Mouse (Mus musculus) liver, embryonic 15.5 days (tissue): ENCODE data around the gene 0610010K14Rik. TPM values are rescaled to one million over a fixed set of nuclear protein-coding genes. Genes with fewer than 3 reads are reported as not detected.

Experiments used
- ATAC-seq: fragments of 200-750 bp; cut with Nextera tagmentation; 2 replicates; pipeline ENCODE4 v1.8.0; 2017; ENCODE audit warnings: moderate number of reproducible peaks, mild to moderate bottlenecking, moderate library complexity; ENCODE audit not compliant: insufficient read depth
- H3K27ac ChIP-seq: fragments of 300-500 bp; sonication (generic); replicated peaks from 2 replicates; pipeline ENCODE4 v1.5.1; 2015; ENCODE audit warnings: mild to moderate bottlenecking, inconsistent platforms
- H3K27me3 ChIP-seq: fragments of 300-500 bp; sonication (generic); 2 replicates; pipeline ENCODE4 v1.6.1; 2015; ENCODE audit warnings: mild to moderate bottlenecking, inconsistent platforms
- H3K36me3 ChIP-seq: fragments of 300-500 bp; sonication (generic); replicated peaks from 2 replicates; pipeline ENCODE4 v1.6.1; 2015; ENCODE audit warnings: moderate library complexity, mild to moderate bottlenecking, inconsistent platforms
- H3K4me1 ChIP-seq: fragments of 300-500 bp; sonication (generic); replicated peaks from 2 replicates; pipeline ENCODE4 v1.6.1; 2015; ENCODE audit warnings: inconsistent platforms
- H3K4me2 ChIP-seq: fragments of 300-500 bp; sonication (generic); 2 replicates; pipeline ENCODE4 v1.6.1; 2015; ENCODE audit warnings: moderate library complexity, mild to moderate bottlenecking, inconsistent platforms
- H3K4me3 ChIP-seq: fragments of 300-500 bp; sonication (generic); replicated peaks from 2 replicates; pipeline ENCODE4 v1.5.1; 2015; ENCODE audit warnings: mild to moderate bottlenecking, inconsistent platforms
- H3K9ac ChIP-seq: fragments of 300-500 bp; sonication (generic); 2 replicates; pipeline ENCODE4 v1.6.1; 2015; ENCODE audit warnings: moderate library complexity, mild to moderate bottlenecking, inconsistent platforms
- H3K9me3 ChIP-seq: fragments of 300-500 bp; sonication (generic); replicated peaks from 2 replicates; pipeline ENCODE4 v1.6.1; 2016; ENCODE audit warnings: inconsistent platforms
- WGBS: fragments of 180-500 bp; shearing (Covaris S2); methylation state at CpG from one replicate; pipeline ENCODE4 v1.1.7; 2015; ENCODE audit warnings: mixed read lengths; ENCODE audit not compliant: insufficient replicate concordance; 5-methylcytosine and 5-hydroxymethylcytosine counted together
- polyA plus RNA-seq: library from polyadenylated mRNA; unstranded; fragments of >200 nt; fragmentation: Nextera tagmentation; extraction: Ambion mirVana; gene quantifications from 2 replicates; pipeline ENCODE4 v1.2.1, GENCODE M21; 2015

0610010K14Rik gene
- polyA plus RNA-seq, 1 experiment from 2014 or later = 62.2 TPM

- Histone ChIP-seq H3K4me3 (peak overlapping the region; percentile 24), H3K27ac (no peak overlapping the region), H3K9ac (0 out of 2 replicates have a peak overlapping the region, but pooled peaks have one; percentile 5), H3K9me3 (no peaks in the 10 kb centered on the region), H3K36me3 (no peaks in the 10 kb centered on the region), H3K27me3 (peaks cover 58% of the 10 kb centered on the region), H3K4me1 (peaks cover 97% of the 10 kb centered on the region), H3K4me2 (peak overlapping the region; percentile 89)
- no peak for ATAC-seq
- 42% methylated on average over 27 of the region's 27 CpGs for WGBS
Measured at GRCm38 (mm10) chr11:70225798-70226601, 11.7 kb downstream of the 0610010K14Rik start.

GRCm38 (mm10) chr11:70223724-70224123, 14.0 kb downstream of the 0610010K14Rik start:
- Histone ChIP-seq H3K4me2 (no peak overlapping the region; the same call in 1 of the 2 replicates), H3K27ac (peak overlapping the region; percentile 36; the same call in 1 of the 2 replicates), H3K4me1 (peaks cover 97% of the 10 kb centered on the region), H3K27me3 (peaks cover 36% of the 10 kb centered on the region), H3K9me3 (no peaks in the 10 kb centered on the region), H3K4me3 (no peak overlapping the region), H3K9ac (no peak overlapping the region), H3K36me3 (no peaks in the 10 kb centered on the region)
- ATAC-seq = no peak
- 32% methylated on average over 9 of the region's 9 CpGs for WGBS

- ATAC-seq = peak; percentile 86
Measured at GRCm38 (mm10) chr11:70221603-70222500, 15.9 kb downstream of the 0610010K14Rik start.

GRCm38 (mm10) chr11:70220731-70221602, 16.7 kb downstream of the 0610010K14Rik start, which contains the start of gene Slc16a13:
Gene Slc16a13, minus strand, starts transcription at chr11:70221064.
- peak; percentile 82 for ATAC-seq
- no peaks in the 10 kb centered on the region for H3K9me3 ChIP-seq
- no peaks in the 10 kb centered on the region for H3K36me3 ChIP-seq
- peak within 1 kb of the TSS; percentile 68 for H3K4me3 ChIP-seq
- H3K4me2 ChIP-seq = peak within 1 kb of the TSS; percentile 95
- peaks cover 79% of the 10 kb centered on the region for H3K4me1 ChIP-seq
- H3K27ac ChIP-seq = peak within 1 kb of the TSS; percentile 98
- H3K27me3 ChIP-seq = peaks cover 21% of the 10 kb centered on the region
- peak within 1 kb of the TSS; percentile 80 for H3K9ac ChIP-seq
- under 1% methylated on average over 28 of the region's 28 CpGs for WGBS

More at GRCm38 (mm10) chr11:70221603-70222500, 15.9 kb downstream of the 0610010K14Rik start:
- H3K9ac ChIP-seq = peak overlapping the region; percentile 80
- peaks cover 21% of the 10 kb centered on the region for H3K27me3 ChIP-seq
- 3% methylated on average over 14 of the region's 14 CpGs for WGBS
- H3K4me3 ChIP-seq = peak overlapping the region; percentile 68
- peak overlapping the region; percentile 95 for H3K4me2 ChIP-seq
- peaks cover 87% of the 10 kb centered on the region for H3K4me1 ChIP-seq
- peak overlapping the region; percentile 98 for H3K27ac ChIP-seq
- no peaks in the 10 kb centered on the region for H3K36me3 ChIP-seq
- H3K9me3 ChIP-seq = no peaks in the 10 kb centered on the region

GRCm38 (mm10) chr11:70220323-70220722, 17.4 kb downstream of the 0610010K14Rik start:
- H3K4me1 ChIP-seq = peaks cover 72% of the 10 kb centered on the region

GRCm38 (mm10) chr11:70219873-70220272, 17.8 kb downstream of the 0610010K14Rik start:
- Histone ChIP-seq H3K9ac (peak overlapping the region; percentile 80), H3K4me1 (peaks cover 71% of the 10 kb centered on the region), H3K4me3 (peak overlapping the region; percentile 68), H3K36me3 (no peaks in the 10 kb centered on the region), H3K4me2 (peak overlapping the region; percentile 95), H3K27ac (peak overlapping the region; percentile 98), H3K27me3 (peaks cover 24% of the 10 kb centered on the region), H3K9me3 (no peaks in the 10 kb centered on the region)
- 59% methylated on average over 7 of the region's 7 CpGs for WGBS
- no peak for ATAC-seq

More at GRCm38 (mm10) chr11:70220323-70220722, 17.4 kb downstream of the 0610010K14Rik start:
- peak overlapping the region; percentile 98 for H3K27ac ChIP-seq
- H3K9ac ChIP-seq = peak overlapping the region; percentile 80
- H3K27me3 ChIP-seq = peaks cover 23% of the 10 kb centered on the region
- peak overlapping the region; percentile 68 for H3K4me3 ChIP-seq
- peak overlapping the region; percentile 95 for H3K4me2 ChIP-seq
- no peaks in the 10 kb centered on the region for H3K36me3 ChIP-seq
- no peak for ATAC-seq
- WGBS = 3% methylated on average over 24 of the region's 24 CpGs
- H3K9me3 ChIP-seq = no peaks in the 10 kb centered on the region

GRCm38 (mm10) chr11:70218741-70219470, 18.8 kb downstream of the 0610010K14Rik start:
- Histone ChIP-seq H3K36me3 (no peaks in the 10 kb centered on the region), H3K27me3 (peaks cover 33% of the 10 kb centered on the region), H3K9ac (no peak overlapping the region), H3K4me3 (peak overlapping the region; percentile 68), H3K9me3 (no peaks in the 10 kb centered on the region), H3K4me2 (peak overlapping the region; percentile 95), H3K4me1 (peaks cover 71% of the 10 kb centered on the region), H3K27ac (no peak overlapping the region)
- no peak for ATAC-seq
- 79% methylated on average over 15 of the region's 15 CpGs for WGBS

GRCm38 (mm10) chr11:70218039-70218438, 19.7 kb downstream of the 0610010K14Rik start:
- Histone ChIP-seq H3K36me3 (no peaks in the 10 kb centered on the region), H3K4me1 (peaks cover 67% of the 10 kb centered on the region), H3K4me2 (no peak overlapping the region), H3K9me3 (no peaks in the 10 kb centered on the region), H3K27me3 (peaks cover 41% of the 10 kb centered on the region), H3K9ac (no peak overlapping the region), H3K27ac (no peak overlapping the region), H3K4me3 (no peak overlapping the region)
- 63% methylated on average over 4 of the region's 4 CpGs for WGBS
- ATAC-seq = no peak

- H3K27ac ChIP-seq = no peak overlapping the region
- peaks cover 59% of the 10 kb centered on the region for H3K27me3 ChIP-seq
- H3K36me3 ChIP-seq = no peaks in the 10 kb centered on the region
- no peak overlapping the region for H3K4me2 ChIP-seq
- ATAC-seq = no peak
- 62% methylated on average over 3 of the region's 3 CpGs for WGBS
- H3K4me3 ChIP-seq = no peak overlapping the region
- no peak overlapping the region for H3K9ac ChIP-seq
- no peaks in the 10 kb centered on the region for H3K9me3 ChIP-seq
- H3K4me1 ChIP-seq = peaks cover 49% of the 10 kb centered on the region
Measured at GRCm38 (mm10) chr11:70216103-70216502, 21.6 kb downstream of the 0610010K14Rik start.

- ATAC-seq = no peak
- Histone ChIP-seq H3K9me3 (no peaks in the 10 kb centered on the region), H3K9ac (no peak overlapping the region), H3K4me1 (peaks cover 40% of the 10 kb centered on the region), H3K4me2 (no peak overlapping the region), H3K27ac (no peak overlapping the region), H3K36me3 (no peaks in the 10 kb centered on the region), H3K4me3 (no peak overlapping the region), H3K27me3 (peaks cover 66% of the 10 kb centered on the region)
- 31% methylated on average over 22 of the region's 22 CpGs for WGBS
Measured at GRCm38 (mm10) chr11:70215301-70215700, 22.4 kb downstream of the 0610010K14Rik start.
